In genomic region chr9:42230333-42230732, GRCm38 (mm10) we compare ENCODE assay signal across 17 mouse cellular contexts. TPM values are rescaled to one million over a fixed set of nuclear protein-coding genes. Genes with fewer than 3 reads are reported as not detected.
DNase-seq lines count a peak whose midpoint lies in the region; ATAC-seq and TF ChIP-seq lines count a peak whose summit lies in the region.
"Had no signal": no experiment of that assay in that cellular context is flagged by ENCODE, and none has a peak within 500 bp of the region (broad histone marks: within the 10 kb centered on the region; RNA-seq: fewer than 3 reads in every experiment).

No protein-coding gene starts in this region.

- ATAC-seq in forebrain, embryonic 15.5 days (replicated peaks): no peak
- ATAC-seq in forebrain, postnatal 0 days: no peak
- no peak for ATAC-seq in hindbrain, embryonic 12.5 days (ENCODE audit: low FRiP score)
- no peak for ATAC-seq in hindbrain, embryonic 14.5 days (ENCODE audit: low FRiP score)
- ATAC-seq: activated CD4-positive, CD25-positive, alpha-beta regulatory T cell, adult 4 months; forebrain, embryonic 14.5 days; intestine, embryonic 15.5 days; Patski had no signal

- H3K36me3 ChIP-seq in forebrain, embryonic 15.5 days: no peaks in the 10 kb centered on the region
- H3K36me3 ChIP-seq in forebrain, postnatal 0 days (ENCODE audit: insufficient read depth): no peaks in the 10 kb centered on the region
- H3K36me3 ChIP-seq in hindbrain, embryonic 12.5 days: no peaks in the 10 kb centered on the region
- H3K36me3 ChIP-seq in hindbrain, embryonic 14.5 days (replicated peaks; ENCODE audit: control insufficient read depth, insufficient read depth): no peaks in the 10 kb centered on the region
- H3K36me3 ChIP-seq: embryonic facial prominence, embryonic 10.5 days; heart, embryonic 13.5 days; intestine, embryonic 15.5 days had no signal

- no peak for TF ChIP-seq CTCF in forebrain, postnatal 0 days (IDR thresholded peaks at IDR 0.05; ENCODE audit: low read depth)

- 94% methylated on average over 2 of the region's 2 CpGs for WGBS in forebrain, embryonic 15.5 days
- 92% methylated on average over 2 of the region's 2 CpGs for whole genome bisulfite sequencing in forebrain, postnatal 0 days
- 90% methylated on average over 2 of the region's 2 CpGs for WGBS in hindbrain, embryonic 12.5 days
- 83% methylated on average over 2 of the region's 2 CpGs for WGBS in hindbrain, embryonic 14.5 days

- H3K9ac ChIP-seq in forebrain, embryonic 15.5 days (replicated peaks): no peak overlapping the region
- no peak overlapping the region for H3K9ac ChIP-seq in forebrain, postnatal 0 days
- H3K9ac ChIP-seq in hindbrain, embryonic 12.5 days: no peak overlapping the region
- no peak overlapping the region for H3K9ac ChIP-seq in hindbrain, embryonic 14.5 days
- H3K9ac ChIP-seq: heart, embryonic 13.5 days; intestine, embryonic 15.5 days had no signal

- 0 out of 2 replicates have a peak overlapping the region, but pooled peaks have one; percentile 46 for H3K27ac ChIP-seq in forebrain, embryonic 15.5 days (replicated peaks)
- no peak overlapping the region for H3K27ac ChIP-seq in forebrain, postnatal 0 days (ENCODE audit: low read depth, low read length)
- H3K27ac ChIP-seq in hindbrain, embryonic 12.5 days: 0 out of 2 replicates have a peak overlapping the region, but pooled peaks have one; percentile 64
- H3K27ac ChIP-seq in hindbrain, embryonic 14.5 days: no peak overlapping the region
- H3K27ac ChIP-seq: embryonic facial prominence, embryonic 10.5 days; heart, embryonic 13.5 days; intestine, embryonic 15.5 days had no signal

- no peak overlapping the region for H3K4me2 ChIP-seq in forebrain, embryonic 15.5 days (replicated peaks)
- no peak overlapping the region for H3K4me2 ChIP-seq in forebrain, postnatal 0 days (ENCODE audit: low read depth)
- no peak overlapping the region for H3K4me2 ChIP-seq in hindbrain, embryonic 12.5 days (replicated peaks)
- no peak overlapping the region for H3K4me2 ChIP-seq in hindbrain, embryonic 14.5 days (replicated peaks)
- H3K4me2 ChIP-seq: heart, embryonic 13.5 days; intestine, embryonic 15.5 days had no signal

- no peak overlapping the region for H3K4me3 ChIP-seq in forebrain, embryonic 15.5 days
- H3K4me3 ChIP-seq in forebrain, postnatal 0 days (ENCODE audit: low read depth, low read length): no peak overlapping the region
- H3K4me3 ChIP-seq in hindbrain, embryonic 12.5 days: no peak overlapping the region
- no peak overlapping the region for H3K4me3 ChIP-seq in hindbrain, embryonic 14.5 days (replicated peaks; ENCODE audit: low read length)
- H3K4me3 ChIP-seq: embryonic facial prominence, embryonic 10.5 days; heart, embryonic 13.5 days; intestine, embryonic 15.5 days had no signal

- H3K9me3 ChIP-seq in forebrain, embryonic 15.5 days: no peaks in the 10 kb centered on the region
- no peaks in the 10 kb centered on the region for H3K9me3 ChIP-seq in forebrain, postnatal 0 days (ENCODE audit: low read length)
- H3K9me3 ChIP-seq in hindbrain, embryonic 12.5 days (replicated peaks): no peaks in the 10 kb centered on the region
- H3K9me3 ChIP-seq in hindbrain, embryonic 14.5 days (ENCODE audit: control insufficient read depth, low read length): no peaks in the 10 kb centered on the region
- H3K9me3 ChIP-seq: embryonic facial prominence, embryonic 10.5 days; heart, embryonic 13.5 days; intestine, embryonic 15.5 days had no signal

- H3K27me3 ChIP-seq in forebrain, embryonic 15.5 days: no peaks in the 10 kb centered on the region
- H3K27me3 ChIP-seq in forebrain, postnatal 0 days (ENCODE audit: insufficient read depth, low read length): no peaks in the 10 kb centered on the region
- H3K27me3 ChIP-seq in hindbrain, embryonic 12.5 days: no peaks in the 10 kb centered on the region
- no peaks in the 10 kb centered on the region for H3K27me3 ChIP-seq in hindbrain, embryonic 14.5 days (ENCODE audit: control insufficient read depth, insufficient read depth, low read length)
- H3K27me3 ChIP-seq: CH12.LX; intestine, embryonic 15.5 days had no signal

- peak; percentile 44 for DNase-seq in cerebellum, adult 9-10 months
- DNase-seq in cerebellum, postnatal 36 days: no peak
- no peak for DNase-seq in forebrain, postnatal 0 days
- DNase-seq in hindbrain, embryonic 14.5 days (ENCODE audit: low spot score): no peak
- DNase-seq: adrenal gland, postnatal 14 days; gastrocnemius, postnatal 14 days; heart, postnatal 36 days; kidney, adult 18-20 months had no signal

- peaks cover 5% of the 10 kb centered on the region; the same call in 1 of the 2 replicates for H3K4me1 ChIP-seq in forebrain, embryonic 15.5 days
- no peaks in the 10 kb centered on the region for H3K4me1 ChIP-seq in forebrain, postnatal 0 days (ENCODE audit: insufficient read depth)
- H3K4me1 ChIP-seq in hindbrain, embryonic 12.5 days: peaks cover 6% of the 10 kb centered on the region; the same call in 1 of the 2 replicates
- no peaks in the 10 kb centered on the region for H3K4me1 ChIP-seq in hindbrain, embryonic 14.5 days (replicated peaks; ENCODE audit: control insufficient read depth, insufficient read depth, low read length)
- H3K4me1 ChIP-seq: embryonic facial prominence, embryonic 10.5 days; intestine, embryonic 15.5 days had no signal

RNA-seq across cellular contexts. Expression of gene Sc5d, which starts 33.7 kb away (rescaled TPM):
- polyA plus RNA-seq in forebrain, embryonic 15.5 days (2015; fragmentation: Nextera tagmentation; extraction: Ambion mirVana): 68.1 and 69.8 TPM in 2 replicates
- total RNA-seq in forebrain, postnatal 0 days (2014; rRNA removed): 37.2 and 48.6 TPM in 2 replicates
- polyA plus RNA-seq in forebrain, postnatal 0 days (2015; fragmentation: Nextera tagmentation; extraction: Ambion mirVana): 52.9 and 75.6 TPM in 2 replicates
- polyA plus RNA-seq in hindbrain, embryonic 12.5 days (2016; fragmentation: Nextera tagmentation; extraction: Ambion mirVana): 67.4 and 71.9 TPM in 2 replicates
- polyA plus RNA-seq in hindbrain, embryonic 14.5 days (2014; fragmentation: Nextera tagmentation; extraction: Ambion mirVana): 88.1 and 89.3 TPM in 2 replicates

Comparison
In these comparisons a context has a peak if more than half of its experiments do, and no peak if none do; other contexts are left out.
1. H3K27ac ChIP-seq: peak in forebrain, embryonic 15.5 days (single experiment) and hindbrain, embryonic 12.5 days (single experiment); none in forebrain, postnatal 0 days (single experiment) and hindbrain, embryonic 14.5 days (single experiment).